ENCODE assay signal across 26 mouse cellular contexts in the genomic region with DNA sequence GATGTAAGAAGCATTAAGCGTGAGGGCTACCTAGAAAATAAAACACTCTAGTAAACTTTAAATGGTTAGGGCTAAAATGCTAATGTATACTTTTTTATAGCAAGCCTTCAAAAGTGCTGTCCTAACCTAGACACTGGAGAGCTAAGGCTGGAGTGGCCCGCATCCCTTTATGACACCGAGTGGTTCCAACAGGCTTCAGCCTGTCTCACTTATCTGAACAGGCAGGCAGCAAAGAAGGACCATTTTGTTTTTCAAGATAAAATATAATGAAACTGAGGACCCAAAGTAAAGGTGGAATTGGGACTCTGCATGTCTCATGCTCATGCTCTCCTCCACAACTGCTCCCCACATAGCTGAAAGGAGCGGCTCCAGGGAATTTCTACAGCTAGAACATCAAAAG. TPM values are rescaled to one million over a fixed set of nuclear protein-coding genes. Genes with fewer than 3 reads are reported as not detected.
DNase-seq lines count a peak whose midpoint lies in the region; ATAC-seq lines count a peak whose summit lies in the region.
"Had no signal": no experiment of that assay in that cellular context is flagged by ENCODE, and none has a peak within 500 bp of the region (broad histone marks: within the 10 kb centered on the region; RNA-seq: fewer than 3 reads in every experiment).

No protein-coding gene starts in this region.

- peak overlapping the region; percentile 34 for H3K4me2 ChIP-seq in liver, embryonic 12.5 days
- H3K4me2 ChIP-seq in liver, embryonic 16.5 days (ENCODE audit: low read depth, low read length): no peak overlapping the region
- H3K4me2 ChIP-seq: forebrain, embryonic 12.5 days; heart, embryonic 13.5 days; hindbrain, embryonic 12.5 days had no signal

- peaks cover 30% of the 10 kb centered on the region for H3K4me1 ChIP-seq in liver, embryonic 12.5 days
- H3K4me1 ChIP-seq in liver, embryonic 16.5 days (ENCODE audit: control insufficient read depth, low read depth, low read length): peaks cover 4% of the 10 kb centered on the region
- H3K4me1 ChIP-seq in forebrain, embryonic 10.5 days: no peaks in the 10 kb centered on the region
- H3K4me1 ChIP-seq: embryonic facial prominence, embryonic 10.5 days; forebrain, embryonic 12.5 days; hindbrain, embryonic 12.5 days had no signal

- WGBS in liver, embryonic 12.5 days (ENCODE audit: insufficient replicate concordance): 44% methylated on average over 4 of the region's 4 CpGs
- 48% methylated on average over 4 of the region's 4 CpGs for WGBS in liver, embryonic 16.5 days (ENCODE audit: insufficient replicate concordance)
- 86% methylated on average over 4 of the region's 4 CpGs for WGBS in forebrain, embryonic 10.5 days

- peak; percentile 76 for ATAC-seq in erythroblast, adult 5-6 weeks (replicated peaks; ENCODE audit: low FRiP score, poor library complexity, severe bottlenecking)
- ATAC-seq in liver, embryonic 12.5 days: peak; percentile 81
- ATAC-seq in liver, embryonic 16.5 days (ENCODE audit: low read depth): 0 out of 2 replicates have a peak, but pooled peaks have one; percentile 30
- ATAC-seq: CD4-positive, CD25-positive, alpha-beta regulatory T cell, adult 4 months; forebrain, embryonic 16.5 days; hindbrain, embryonic 16.5 days; inflammation-experienced regulatory T-cells, adult 6 months; intestine, postnatal 0 days had no signal

- no peak overlapping the region; the same call in 1 of the 2 replicates for H3K9ac ChIP-seq in liver, embryonic 12.5 days
- no peak overlapping the region for H3K9ac ChIP-seq in liver, embryonic 16.5 days (ENCODE audit: low read depth, low read length)
- H3K9ac ChIP-seq: forebrain, embryonic 12.5 days; heart, embryonic 13.5 days; hindbrain, embryonic 12.5 days had no signal

- H3K27ac ChIP-seq in liver, embryonic 12.5 days: peak overlapping the region; percentile 71
- H3K27ac ChIP-seq in liver, embryonic 16.5 days (ENCODE audit: low read length): peak overlapping the region; percentile 24; the same call in 1 of the 2 replicates
- no peak overlapping the region for H3K27ac ChIP-seq in forebrain, embryonic 10.5 days
- H3K27ac ChIP-seq: embryonic facial prominence, embryonic 10.5 days; forebrain, embryonic 12.5 days; gastrocnemius, adult 2 months; heart, embryonic 13.5 days; hindbrain, embryonic 12.5 days had no signal

- H3K9me3 ChIP-seq in liver, embryonic 12.5 days (replicated peaks): no peaks in the 10 kb centered on the region
- H3K9me3 ChIP-seq in liver, embryonic 16.5 days (replicated peaks; ENCODE audit: control insufficient read depth, low read length): no peaks in the 10 kb centered on the region
- H3K9me3 ChIP-seq in forebrain, embryonic 10.5 days: no peaks in the 10 kb centered on the region
- H3K9me3 ChIP-seq: embryonic facial prominence, embryonic 10.5 days; forebrain, embryonic 12.5 days; G1E; heart, embryonic 13.5 days; hindbrain, embryonic 12.5 days had no signal

- H3K27me3 ChIP-seq in liver, embryonic 12.5 days (replicated peaks): no peaks in the 10 kb centered on the region
- H3K27me3 ChIP-seq in liver, embryonic 16.5 days (ENCODE audit: control insufficient read depth, insufficient read depth, low read depth, low read length): no peaks in the 10 kb centered on the region
- no peaks in the 10 kb centered on the region for H3K27me3 ChIP-seq in forebrain, embryonic 10.5 days (ENCODE audit: poor library complexity, severe bottlenecking)
- H3K27me3 ChIP-seq: forebrain, embryonic 12.5 days; heart, embryonic 13.5 days; hindbrain, embryonic 12.5 days had no signal

- H3K36me3 ChIP-seq in liver, embryonic 12.5 days: peaks cover 15% of the 10 kb centered on the region
- H3K36me3 ChIP-seq in liver, embryonic 16.5 days (ENCODE audit: control insufficient read depth, insufficient read depth): no peaks in the 10 kb centered on the region
- peaks cover 12% of the 10 kb centered on the region for H3K36me3 ChIP-seq in forebrain, embryonic 10.5 days (replicated peaks)

- no peak for DNase-seq in forebrain, embryonic 10.5 days (ENCODE audit: extremely low spot score, low spot score)
- no peak for DNase-seq in cerebellum, postnatal 10 days
- DNase-seq in B cell, adult 2 months: no peak
- DNase-seq in gastrocnemius, adult 18-20 months (ENCODE audit: low spot score): no peak
- DNase-seq: adrenal gland, postnatal 14 days; cerebellum, adult 11 months; cerebellum, adult 8-10 months; cerebellum, postnatal 36 days; gastrocnemius, adult 2 months; gastrocnemius, postnatal 36 days; heart, adult 11 months; heart, postnatal 36 days had no signal

- no peak overlapping the region for H3K4me3 ChIP-seq in liver, embryonic 12.5 days
- H3K4me3 ChIP-seq in liver, embryonic 16.5 days (ENCODE audit: low read depth, low read length): no peak overlapping the region
- no peak overlapping the region for H3K4me3 ChIP-seq in forebrain, embryonic 10.5 days
- H3K4me3 ChIP-seq: embryonic facial prominence, embryonic 10.5 days; erythroblast, embryonic 14.5 days; forebrain, embryonic 12.5 days; gastrocnemius, adult 2 months; heart, embryonic 13.5 days; hindbrain, embryonic 12.5 days had no signal

RNA-seq across cellular contexts. Expression of a gene that starts 49.1 kb away (rescaled TPM):
- 4.2 TPM in 1 of 2 replicates, not detected in the other for total RNA-seq in erythroblast, adult 5-6 weeks (2015; ENCODE audit: low replicate concordance)
- 1.4 TPM in 1 of 2 replicates, not detected in the other for total RNA-seq in erythroblast, adult 5-6 weeks (2017; ENCODE audit: low replicate concordance)
- 4.4 and 4.9 TPM in 2 replicates for polyA plus RNA-seq in liver, embryonic 12.5 days (2016; fragmentation: Nextera tagmentation; extraction: Ambion mirVana)
- 1.5 and 1.9 TPM in 2 replicates for polyA plus RNA-seq in liver, embryonic 16.5 days (2015; fragmentation: Nextera tagmentation; extraction: Ambion mirVana)
- 26.4 and 27.5 TPM in 2 replicates for polyA plus RNA-seq in forebrain, embryonic 10.5 days (2016; fragmentation: Nextera tagmentation; extraction: Ambion mirVana)
- 10 to 100 TPM; 58.6 to 61.0 TPM for total RNA-seq in gastrocnemius, adult 18-20 months (2021)

Comparison
In these comparisons a context has a peak if more than half of its experiments do, and no peak if none do; other contexts are left out.
1. ATAC-seq: peak in every context shown above with its lines; median percentile 81 in liver, embryonic 12.5 days; 76 in erythroblast, adult 5-6 weeks; 30 in liver, embryonic 16.5 days.